Mouse (Mus musculus): ENCODE results near the gene Gm49630.
"Not testable (repeated sequence)": the region's sequence is repeated elsewhere in the genome, so short reads cannot be mapped to it uniquely, and the experiment has no call there.

GRCm38 (mm10) chr17:7371879-7372278, at the start of gene Gm49630:
- TF ChIP-seq GATA1, TAL1 (IDR thresholded peaks at IDR 0.05; ENCODE audit: low read length): not testable (repeated sequence)
